Mouse (Mus musculus) C2C12 (cell line): ENCODE measurements around the gene Gbe1.

Source experiments
- CEBPB ChIP-seq: IDR thresholded peaks from one replicate; pipeline ENCODE4 v1.6.1; 2011; ENCODE audit warnings: low read depth, mild to moderate bottlenecking, control low read depth, moderate library complexity
- CTCF ChIP-seq: IDR thresholded peaks from one replicate; pipeline ENCODE4 v1.5.1; 2011; ENCODE audit not compliant: control insufficient read depth, insufficient read depth, insufficient read length
- FOSL1 ChIP-seq: IDR thresholded peaks from one replicate; pipeline ENCODE4 v1.8.0; 2011; ENCODE audit warnings: mild to moderate bottlenecking, low read length; ENCODE audit not compliant: poor library complexity, insufficient read depth, severe bottlenecking
- MAX ChIP-seq: IDR thresholded peaks from one replicate; pipeline ENCODE4 v1.6.1; 2011; ENCODE audit warnings: mild to moderate bottlenecking, control low read depth
- MYOD1 ChIP-seq: IDR thresholded peaks from one replicate; pipeline ENCODE4 v1.6.1; 2011; ENCODE audit warnings: low read depth; ENCODE audit not compliant: control insufficient read depth, insufficient read length
- MYOG ChIP-seq: IDR thresholded peaks from one replicate; pipeline ENCODE4 v1.6.1; 2011; ENCODE audit not compliant: control insufficient read depth, insufficient read length; ENCODE audit errors: extremely low read depth
- USF1 ChIP-seq: IDR thresholded peaks from one replicate; pipeline ENCODE4 v1.6.1; 2011; ENCODE audit warnings: low read depth, mild to moderate bottlenecking, control low read depth, moderate library complexity

- TF ChIP-seq CTCF (no peak), USF1 (no peak), MYOG (no peak), MYOD1 (no peak), FOSL1 (no peak), MAX (no peak), CEBPB (no peak)
These were observed 3.1 kb upstream of the Gbe1 start for GRCm38 (mm10) chr16:70310691-70311090.
